Mouse (Mus musculus) liver, adult 2 months (tissue): ENCODE measurements around the gene Hpn. TPM values are rescaled to one million over a fixed set of nuclear protein-coding genes. Genes with fewer than 3 reads are reported as not detected.

Experiments
- DNase-seq: peaks from one replicate; pipeline ENCODE4 v3.0.0-alpha.2; 2011; ENCODE audit warnings: low read depth, low spot score; ENCODE audit errors: extremely low read depth
- H3K27ac ChIP-seq: fragments of 200-500 bp; replicated peaks from 2 replicates; pipeline ENCODE4 v1.5.1; 2012; ENCODE audit warnings: low read depth, mild to moderate bottlenecking, control low read depth, inconsistent platforms, low read length; ENCODE audit not compliant: insufficient read depth
- H3K27me3 ChIP-seq: fragments of 200-500 bp; 2 replicates; pipeline ENCODE4 v1.6.1; 2012; ENCODE audit warnings: mild to moderate bottlenecking, moderate library complexity, low read length, inconsistent platforms; ENCODE audit not compliant: control insufficient read depth, insufficient read depth
- H3K36me3 ChIP-seq: fragments of 200-500 bp; 2 replicates; pipeline ENCODE4 v1.6.1; 2012; ENCODE audit warnings: low read length, inconsistent platforms; ENCODE audit not compliant: control insufficient read depth, insufficient read depth
- H3K4me1 ChIP-seq: fragments of 200-500 bp; 2 replicates; pipeline ENCODE4 v1.6.1; 2011; ENCODE audit warnings: low read length; ENCODE audit not compliant: control insufficient read depth, insufficient read depth
- H3K4me3 ChIP-seq: fragments of 200-500 bp; 2 replicates; pipeline ENCODE4 v1.5.1; 2011; ENCODE audit warnings: low read depth, mild to moderate bottlenecking, control low read depth, low read length, moderate library complexity; ENCODE audit not compliant: insufficient read depth
- H3K79me2 ChIP-seq: fragments of 200-500 bp; 2 replicates; pipeline ENCODE4 v1.6.1; 2012; ENCODE audit warnings: inconsistent platforms, mild to moderate bottlenecking, low read length, moderate library complexity; ENCODE audit not compliant: control insufficient read depth, insufficient read depth
- H3K9ac ChIP-seq: fragments of 200-500 bp; 2 replicates; pipeline ENCODE4 v1.6.1; 2012; ENCODE audit warnings: low read depth, mild to moderate bottlenecking, control low read depth, inconsistent platforms, low read length
- CTCF ChIP-seq: fragments of 200-500 bp; IDR thresholded peaks from 2 replicates; pipeline ENCODE4 v1.5.1; 2011; ENCODE audit warnings: low read depth, low read length, control low read depth
- POLR2A ChIP-seq: fragments of 200-500 bp; IDR thresholded peaks from 2 replicates; pipeline ENCODE4 v1.6.1; 2011; ENCODE audit warnings: low read length, control low read depth; ENCODE audit not compliant: insufficient read depth; ENCODE audit errors: extremely low read depth
- WGBS: fragments of 180-500 bp; shearing (Covaris S2); methylation state at CpG from one replicate; pipeline ENCODE4 v1.1.7; 2018; 5-methylcytosine and 5-hydroxymethylcytosine counted together
- polyA plus RNA-seq: library from polyadenylated mRNA; depleted of rRNA; stranded (reverse); fragments of >200 nt; gene quantifications from 2 replicates; pipeline ENCODE4 v1.2.3, GENCODE M21; 2012
- total RNA-seq: library from RNA; depleted of rRNA; stranded (reverse); fragments of >200 nt; gene quantifications from 2 replicates; pipeline ENCODE4 v1.2.3, GENCODE M21; 2014

The Hpn gene
- total and polyA plus RNA-seq, 2 experiments: 282 to 883 TPM

DNA sequence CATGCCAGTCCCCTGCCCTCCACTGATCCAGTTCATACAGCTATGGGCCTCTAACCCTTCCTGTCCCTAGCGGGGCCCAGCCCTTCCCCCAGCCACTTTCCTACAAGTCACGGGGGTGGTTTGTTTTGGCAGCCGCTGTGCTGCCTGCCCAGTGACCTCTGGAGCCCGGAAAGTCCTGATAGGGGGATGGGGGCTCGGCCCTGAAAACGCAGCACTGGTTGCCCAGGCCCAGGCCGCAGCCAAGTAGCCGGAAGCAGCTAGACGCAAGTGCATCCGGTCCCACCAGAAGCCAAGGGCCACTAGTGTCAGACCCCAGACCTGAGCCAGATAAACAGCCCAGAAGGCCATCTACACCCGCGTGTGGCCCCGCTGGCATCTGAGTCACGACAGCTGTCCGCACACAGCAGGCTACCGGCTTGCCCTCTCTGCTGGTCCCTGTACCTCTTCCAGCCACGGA lies 525 bp upstream of the Hpn start:
- peak; percentile 95 for DNase-seq
- Histone ChIP-seq H3K36me3 (no peaks in the 10 kb centered on the region), H3K27me3 (no peaks in the 10 kb centered on the region), H3K27ac (peak overlapping the region; percentile 83), H3K9ac (peak overlapping the region; percentile 71), H3K4me3 (peak overlapping the region; percentile 68), H3K4me1 (peaks cover 17% of the 10 kb centered on the region), H3K79me2 (peaks cover 19% of the 10 kb centered on the region)
- TF ChIP-seq CTCF: no peak
- 0 out of 2 replicates have a peak, but pooled peaks have one; percentile 31 for TF ChIP-seq POLR2A
- under 1% methylated on average over 17 of the region's 17 CpGs for WGBS

DNA sequence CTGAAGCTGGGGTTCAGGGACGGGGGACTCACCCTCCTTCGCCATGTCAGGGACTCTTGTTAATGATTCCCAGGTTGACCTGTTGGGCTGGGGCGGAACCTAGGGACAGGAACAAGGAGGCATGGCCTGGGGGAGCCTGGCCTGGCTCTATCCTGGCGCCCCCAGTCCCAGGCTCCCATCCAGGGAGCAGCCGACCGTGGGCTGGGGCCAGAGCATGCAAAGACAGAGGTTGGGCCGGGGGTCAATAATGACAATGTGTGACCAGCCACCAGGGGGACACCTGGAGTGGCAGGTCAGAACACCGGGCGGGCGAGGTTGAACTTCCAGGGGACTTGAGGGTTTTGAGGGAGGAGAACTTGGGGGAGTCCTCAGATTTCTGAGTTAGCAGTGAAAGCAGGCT lies 444 bp downstream of the Hpn start:
- WGBS: 22% methylated on average over 10 of the region's 10 CpGs
- H3K79me2 ChIP-seq: peaks cover 19% of the 10 kb centered on the region
- no peaks in the 10 kb centered on the region for H3K27me3 ChIP-seq
- DNase-seq: peak; percentile 86
- peak overlapping the region; percentile 100 for H3K27ac ChIP-seq
- H3K4me3 ChIP-seq: peak overlapping the region; percentile 68
- peak overlapping the region; percentile 93 for H3K9ac ChIP-seq
- TF ChIP-seq CTCF (peak; percentile 52), POLR2A (0 out of 2 replicates have a peak, but pooled peaks have one; percentile 48)
- peaks cover 23% of the 10 kb centered on the region for H3K4me1 ChIP-seq
- H3K36me3 ChIP-seq: 0 out of 2 replicates have a peak, but pooled peaks cover 2% of the 10 kb centered on the region

GRCm38 (mm10) chr7:31113800-31114199 lies 1.3 kb downstream of the Hpn start:
- WGBS: 16% methylated on average over 6 of the region's 6 CpGs
- Histone ChIP-seq H3K27ac (peak overlapping the region; percentile 100), H3K36me3 (0 out of 2 replicates have a peak, but pooled peaks cover 2% of the 10 kb centered on the region), H3K4me1 (peaks cover 24% of the 10 kb centered on the region), H3K9ac (peak overlapping the region; percentile 93), H3K4me3 (peak overlapping the region; percentile 68), H3K27me3 (no peaks in the 10 kb centered on the region), H3K79me2 (peaks cover 19% of the 10 kb centered on the region)
- peak; percentile 84 for DNase-seq
- TF ChIP-seq POLR2A (no peak), CTCF (no peak)

GRCm38 (mm10) chr7:31112036-31112435 lies 3.1 kb downstream of the Hpn start:
- no peaks in the 10 kb centered on the region for H3K27me3 ChIP-seq
- H3K4me3 ChIP-seq: peak overlapping the region; percentile 30
- peak overlapping the region; percentile 73 for H3K9ac ChIP-seq
- 24% methylated on average over 4 of the region's 4 CpGs for WGBS
- H3K4me1 ChIP-seq: peaks cover 32% of the 10 kb centered on the region
- peak overlapping the region; percentile 100 for H3K27ac ChIP-seq
- H3K36me3 ChIP-seq: peaks cover 13% of the 10 kb centered on the region
- DNase-seq: no peak
- TF ChIP-seq CTCF: no peak
- TF ChIP-seq POLR2A: no peak
- H3K79me2 ChIP-seq: peaks cover 19% of the 10 kb centered on the region

GRCm38 (mm10) chr7:31110861-31111385 lies 4.2 kb downstream of the Hpn start:
- Histone ChIP-seq H3K9ac (peak overlapping the region; percentile 73), H3K27me3 (no peaks in the 10 kb centered on the region), H3K4me3 (peak overlapping the region; percentile 30), H3K27ac (peak overlapping the region; percentile 84), H3K79me2 (peaks cover 19% of the 10 kb centered on the region), H3K4me1 (peaks cover 36% of the 10 kb centered on the region), H3K36me3 (peaks cover 16% of the 10 kb centered on the region)
- DNase-seq: peak; percentile 86
- WGBS: 18% methylated on average over 15 of the region's 15 CpGs
- TF ChIP-seq CTCF: no peak
- TF ChIP-seq POLR2A: no peak

DNA sequence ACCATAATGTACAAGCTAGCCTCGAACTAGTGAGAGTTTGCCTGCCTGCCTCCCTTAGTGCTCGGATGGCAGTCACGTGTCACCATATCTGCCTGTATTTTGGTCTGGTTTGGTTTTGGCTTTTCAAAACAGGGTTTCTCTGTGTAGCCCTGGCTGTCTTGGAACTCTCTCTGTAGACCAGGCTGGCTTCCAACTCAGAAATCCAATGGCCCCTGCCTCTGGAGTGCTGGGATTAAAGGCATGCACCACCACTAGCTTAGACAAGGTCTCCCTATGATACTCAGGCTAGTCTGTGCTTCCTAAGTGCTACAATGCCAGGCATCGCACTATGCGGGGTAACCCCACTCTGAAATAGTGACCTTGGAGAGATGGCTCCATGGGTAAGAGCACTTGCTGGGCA lies 5.3 kb downstream of the Hpn start:
- Histone ChIP-seq H3K27ac (peak overlapping the region; percentile 84), H3K79me2 (peaks cover 19% of the 10 kb centered on the region), H3K4me3 (peak overlapping the region; percentile 28), H3K27me3 (no peaks in the 10 kb centered on the region), H3K36me3 (peaks cover 18% of the 10 kb centered on the region), H3K9ac (peak overlapping the region; percentile 70), H3K4me1 (peaks cover 36% of the 10 kb centered on the region)
- DNase-seq: peak; percentile 73
- no peak for TF ChIP-seq POLR2A
- TF ChIP-seq CTCF: no peak
- WGBS: 30% methylated on average over 5 of the region's 5 CpGs
